Mouse (Mus musculus) limb, embryonic 12.5 days (tissue): ENCODE data around the gene Slc5a4a. TPM values are rescaled to one million over a fixed set of nuclear protein-coding genes. Genes with fewer than 3 reads are reported as not detected.
A peak's percentile ranks its signal among the peaks of the same experiment; 100 is the strongest.

ENCODE experiments used
- ATAC-seq: fragments of 200-750 bp; cut with Nextera tagmentation; 2 replicates; pipeline ENCODE4 v1.8.0; 2017; ENCODE audit warnings: low read depth, moderate TSS enrichment; ENCODE audit not compliant: insufficient number of reproducible peaks, insufficient read depth, low FRiP score, low TSS enrichment
- H3K27ac ChIP-seq: fragments of 300-500 bp; sonication (generic); 2 replicates; pipeline ENCODE4 v1.5.1; 2016; ENCODE audit warnings: mild to moderate bottlenecking, moderate library complexity
- H3K27me3 ChIP-seq: fragments of 300-500 bp; sonication (generic); 2 replicates; pipeline ENCODE4 v1.6.1; 2016; ENCODE audit warnings: mild to moderate bottlenecking, moderate library complexity
- H3K36me3 ChIP-seq: fragments of 300-500 bp; sonication (generic); 2 replicates; pipeline ENCODE4 v1.6.1; 2016; ENCODE audit warnings: mild to moderate bottlenecking, moderate library complexity
- H3K4me1 ChIP-seq: fragments of 300-500 bp; sonication (generic); replicated peaks from 2 replicates; pipeline ENCODE4 v1.6.1; 2016
- H3K4me2 ChIP-seq: fragments of 300-500 bp; sonication (generic); 2 replicates; pipeline ENCODE4 v1.6.1; 2016; ENCODE audit warnings: mild to moderate bottlenecking, moderate library complexity
- H3K4me3 ChIP-seq: fragments of 300-500 bp; sonication (generic); replicated peaks from 2 replicates; pipeline ENCODE4 v1.5.1; 2016; ENCODE audit warnings: mild to moderate bottlenecking
- H3K9ac ChIP-seq: fragments of 300-500 bp; sonication (generic); replicated peaks from 2 replicates; pipeline ENCODE4 v1.6.1; 2016; ENCODE audit warnings: mild to moderate bottlenecking, moderate library complexity
- H3K9me3 ChIP-seq: fragments of 300-500 bp; sonication (generic); 2 replicates; pipeline ENCODE4 v1.6.1; 2016; ENCODE audit warnings: mild to moderate bottlenecking, moderate library complexity
- WGBS: fragments of 180-500 bp; shearing (Covaris S2); methylation state at CpG from one replicate; pipeline ENCODE4 v1.1.7; 2016; 5-methylcytosine and 5-hydroxymethylcytosine counted together
- microRNA counts: library from miRNA; unstranded; fragments of <30 nt; microRNA quantifications from one replicate; lab custom pipeline; 2017
- microRNA-seq: library from miRNA; unstranded; fragments of <30 nt; microRNA quantifications from one replicate; pipeline ENCODE4, GENCODE M21; 2017
- polyA plus RNA-seq: library from polyadenylated mRNA; unstranded; fragments of >200 nt; fragmentation: Nextera tagmentation; extraction: Ambion mirVana; gene quantifications from 2 replicates; pipeline ENCODE4 v1.2.1, GENCODE M21; 2016

Gene Slc5a4a
- polyA plus RNA-seq, 1 experiment from 2014 or later, result not detected

- Histone ChIP-seq H3K36me3 (peaks cover 94% of the 10 kb centered on the region), H3K27me3 (no peaks in the 10 kb centered on the region), H3K4me3 (no peak overlapping the region), H3K27ac (no peak overlapping the region), H3K4me1 (no peaks in the 10 kb centered on the region), H3K9ac (no peak overlapping the region), H3K9me3 (peaks cover 18% of the 10 kb centered on the region), H3K4me2 (no peak overlapping the region)
- no peak for ATAC-seq
- 84% methylated on average over 9 of the region's 9 CpGs for WGBS
These were observed 71.0 kb downstream of the Slc5a4a start for GRCm38 (mm10) chr10:76218240-76218639.

GRCm38 (mm10) chr10:76225944-76226343 lies 78.7 kb downstream of the Slc5a4a start:
- Histone ChIP-seq H3K9me3 (no peaks in the 10 kb centered on the region), H3K27me3 (no peaks in the 10 kb centered on the region), H3K27ac (no peak overlapping the region), H3K4me2 (no peak overlapping the region), H3K4me1 (no peaks in the 10 kb centered on the region), H3K4me3 (no peak overlapping the region), H3K9ac (no peak overlapping the region), H3K36me3 (peaks cover 51% of the 10 kb centered on the region)
- WGBS, result 92% methylated on average over 11 of the region's 11 CpGs
- ATAC-seq, result no peak

GRCm38 (mm10) chr10:76229627-76230026 lies 82.4 kb downstream of the Slc5a4a start:
- H3K4me1 ChIP-seq, result no peaks in the 10 kb centered on the region
- no peaks in the 10 kb centered on the region for H3K27me3 ChIP-seq
- H3K4me2 ChIP-seq, result no peak overlapping the region
- no peak overlapping the region for H3K9ac ChIP-seq
- WGBS, result 65% methylated on average over 1 of the region's 1 CpGs
- no peak overlapping the region for H3K27ac ChIP-seq
- no peak for ATAC-seq
- H3K36me3 ChIP-seq, result peaks cover 14% of the 10 kb centered on the region
- H3K4me3 ChIP-seq, result no peak overlapping the region
- no peaks in the 10 kb centered on the region for H3K9me3 ChIP-seq

GRCm38 (mm10) chr10:76237341-76238225 lies 90.3 kb downstream of the Slc5a4a start, which contains the start of gene Prmt2:
Prmt2 (minus strand) TSS chr10:76237865.
- Histone ChIP-seq H3K4me3 (peak within 1 kb of the TSS; percentile 61), H3K27me3 (no peaks in the 10 kb centered on the region), H3K36me3 (peaks cover 6% of the 10 kb centered on the region; the same call in 1 of the 2 replicates), H3K9ac (peak within 1 kb of the TSS; percentile 65), H3K4me2 (peak within 1 kb of the TSS; percentile 69), H3K9me3 (no peaks in the 10 kb centered on the region), H3K27ac (peak within 1 kb of the TSS; percentile 89), H3K4me1 (peaks cover 12% of the 10 kb centered on the region)
- ATAC-seq, result peak; percentile 96
- WGBS, result under 1% methylated on average over 47 of the region's 47 CpGs

MicroRNA genes within 50 kb of the gene (microRNA counts, 519-probe panel; counts per million panel counts)
- microRNA mmu-miR-678 (lab: Ali Mortazavi, UCI), result not detected

Small RNA genes lying within 50 kb of the gene (microRNA-seq; reads per million reads assigned to microRNA genes)
- not detected for gene Mir678

Other genes starting within 250 kb of the Slc5a4a start
- 252 and 264 TPM in 2 replicates for gene Smarcb1, start 225.8 kb upstream of the Slc5a4a start, polyA plus RNA-seq
- 5.5 and 8.0 TPM in 2 replicates for gene Chchd10, start 214.3 kb upstream of the Slc5a4a start, polyA plus RNA-seq
- gene Mmp11, start 211.0 kb upstream of the Slc5a4a start, polyA plus RNA-seq, result 96.8 and 107 TPM in 2 replicates
- 0.32 and 0.50 TPM in 2 replicates for gene Gm867, start 206.8 kb upstream of the Slc5a4a start, polyA plus RNA-seq
- gene Vpreb3, start 204.4 kb upstream of the Slc5a4a start, polyA plus RNA-seq, result 0.50 and 0.71 TPM in 2 replicates
- gene Gm5134, start 192.9 kb upstream of the Slc5a4a start, polyA plus RNA-seq, result not detected in 2 replicates
- gene Zfp280b, start 114.8 kb upstream of the Slc5a4a start, polyA plus RNA-seq, result 28.5 and 35.2 TPM in 2 replicates
- not detected in 2 replicates for gene Slc5a4b, start 36.5 kb upstream of the Slc5a4a start, polyA plus RNA-seq
- 45.3 and 49.4 TPM in 2 replicates for gene Prmt2, start 90.4 kb downstream of the Slc5a4a start, polyA plus RNA-seq
- 0.23 and 0.64 TPM in 2 replicates for gene S100b, start 106.4 kb downstream of the Slc5a4a start, polyA plus RNA-seq
- 12.9 and 13.0 TPM in 2 replicates for gene Dip2a, start 197.8 kb downstream of the Slc5a4a start, polyA plus RNA-seq